Mouse (Mus musculus) 3134 (cell line): ENCODE results near the gene Dppa1.

Experiments
- DNase-seq: peaks from one replicate; pipeline ENCODE4 v3.0.0-alpha.2; 2011; ENCODE audit warnings: low spot score; ENCODE audit not compliant: insufficient read length; ENCODE audit errors: extremely low read depth

Gene Dppa1

DNA sequence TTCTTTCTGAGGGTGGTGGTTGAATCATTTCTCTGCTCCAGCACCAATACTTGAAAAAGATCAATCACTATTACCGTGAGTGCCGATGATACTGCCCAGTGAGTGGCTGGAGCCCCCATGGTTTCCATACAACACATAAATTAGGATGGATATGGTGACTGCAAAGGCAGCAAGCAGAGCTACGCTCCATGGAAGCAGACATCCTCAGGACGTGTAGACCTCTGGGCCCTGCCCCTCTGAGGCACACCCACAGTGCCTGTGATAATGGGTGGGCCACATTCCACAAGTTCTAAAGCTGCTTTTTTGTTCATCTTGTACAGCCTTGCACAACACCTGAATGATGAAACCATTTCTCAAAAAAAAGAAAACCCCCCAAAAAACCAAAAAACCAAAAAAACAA lies 68.0 kb downstream of the Dppa1 start:
- no peak for DNase-seq
